Mouse (Mus musculus) liver, adult (tissue): ENCODE data around the gene Gm49380.

Source experiments
- GATA4 ChIP-seq: IDR thresholded peaks from 2 replicates; pipeline ENCODE4 v1.6.1; 2014; ENCODE audit warnings: mild to moderate bottlenecking, low read length; ENCODE audit not compliant: insufficient replicate concordance

The Gm49380 gene

DNA sequence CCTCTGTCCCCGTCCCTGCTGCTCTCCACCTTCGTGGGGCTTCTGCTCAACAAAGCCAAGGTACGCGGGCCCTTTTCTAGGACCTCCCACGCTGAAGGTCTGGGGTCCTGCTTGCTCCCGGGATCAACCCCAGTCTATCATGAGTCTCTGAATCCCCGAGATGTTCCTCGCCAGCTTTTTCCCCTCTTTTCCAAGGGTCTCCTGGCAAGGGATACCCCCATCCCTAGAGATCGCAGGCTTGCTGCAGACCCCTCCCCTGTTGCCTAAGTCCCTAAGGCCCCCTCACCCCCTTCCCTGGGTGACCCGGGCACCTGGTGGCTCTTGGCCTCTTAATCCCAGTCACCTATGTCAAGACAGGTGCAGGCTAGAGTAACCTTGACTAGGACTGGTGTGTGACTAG, 28.0 kb downstream of the Gm49380 start:
- TF ChIP-seq GATA4: no peak

DNA sequence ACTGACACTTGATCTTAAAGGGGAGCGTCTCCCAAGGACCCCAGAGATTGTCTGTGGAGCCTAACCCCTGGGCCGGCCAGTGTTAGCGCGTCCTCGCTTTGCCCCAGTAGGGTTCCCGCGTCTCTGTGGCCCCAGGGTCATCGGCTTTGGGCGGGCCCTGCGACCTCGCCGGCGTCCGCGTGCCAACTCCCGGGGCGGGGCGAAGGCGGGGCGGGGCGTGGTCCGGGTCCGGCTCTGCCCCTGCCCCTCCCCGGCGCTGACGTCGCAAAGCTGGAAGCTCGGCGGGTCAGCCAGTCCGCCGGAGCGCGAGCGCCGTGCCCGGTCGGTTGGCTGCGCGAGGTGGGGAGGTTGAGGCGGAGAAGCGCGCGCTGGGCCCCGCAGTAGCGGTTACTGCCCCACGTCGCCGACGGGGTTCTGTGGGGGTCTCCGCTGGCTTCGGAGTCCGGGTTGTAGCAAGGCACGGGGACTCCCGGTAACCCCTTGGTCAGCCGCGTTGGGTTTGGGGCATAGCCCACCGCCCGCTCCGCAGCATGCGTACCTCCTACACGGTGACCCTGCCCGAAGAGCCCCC, 28.6 kb downstream of the Gm49380 start:
- no peak; the same call in 1 of the 2 replicates for TF ChIP-seq GATA4

DNA sequence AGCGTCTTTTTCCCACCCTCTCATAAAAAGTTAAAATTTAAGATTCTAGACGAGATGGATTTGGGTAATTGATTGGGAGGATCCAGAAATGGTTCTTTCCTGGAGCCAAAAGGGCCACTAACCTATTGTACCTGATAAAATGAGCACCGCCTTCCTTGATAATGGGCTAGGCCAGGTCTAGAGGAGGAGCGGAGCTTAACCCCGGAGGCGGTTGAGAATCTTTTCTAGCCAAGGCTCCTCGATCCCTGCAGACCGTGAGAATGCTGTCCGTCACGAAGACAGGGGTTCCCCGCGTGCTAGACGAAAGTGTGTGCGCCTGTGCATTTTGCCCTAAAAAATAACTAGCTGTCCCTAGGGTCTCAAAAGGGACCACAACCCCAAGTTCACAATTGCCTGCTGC, 29.1 kb downstream of the Gm49380 start:
- TF ChIP-seq GATA4: no peak; the same call in 1 of the 2 replicates

DNA sequence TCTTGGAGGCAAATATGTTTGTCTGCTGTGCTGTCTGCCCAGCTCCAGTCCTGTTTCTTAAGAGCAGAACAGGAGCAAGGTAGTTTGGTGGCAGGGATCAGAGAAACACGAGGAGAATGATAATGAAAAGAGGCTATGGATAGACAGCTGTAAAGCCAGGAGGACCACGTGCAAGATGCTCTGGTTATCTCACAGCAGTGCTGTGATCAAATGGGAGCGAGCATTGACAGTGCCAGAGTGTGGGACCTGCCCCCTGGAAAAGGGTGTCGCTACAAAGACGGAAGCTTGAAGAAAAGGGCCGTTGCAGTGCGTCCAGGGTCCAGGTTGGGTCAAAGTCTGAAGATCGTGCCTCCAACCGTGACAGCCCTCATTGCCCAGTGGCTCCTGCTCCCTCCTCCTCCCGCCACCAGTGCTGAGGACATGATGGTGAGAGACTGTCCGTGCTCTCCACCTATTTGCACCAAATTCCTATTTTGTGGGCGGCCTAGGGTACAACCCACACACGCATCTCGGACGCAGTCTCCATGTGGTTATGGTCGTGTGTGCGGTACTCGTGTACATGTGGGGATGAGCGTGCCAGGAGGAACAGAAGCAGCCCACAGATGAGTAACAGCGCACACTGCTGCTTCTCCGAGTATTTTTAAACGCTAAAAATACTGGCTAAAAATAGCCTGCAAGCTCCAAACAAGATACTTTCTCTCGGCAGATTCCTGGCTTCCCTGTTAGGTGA, 29.7 kb downstream of the Gm49380 start:
- no peak; the same call in 1 of the 2 replicates for TF ChIP-seq GATA4

DNA sequence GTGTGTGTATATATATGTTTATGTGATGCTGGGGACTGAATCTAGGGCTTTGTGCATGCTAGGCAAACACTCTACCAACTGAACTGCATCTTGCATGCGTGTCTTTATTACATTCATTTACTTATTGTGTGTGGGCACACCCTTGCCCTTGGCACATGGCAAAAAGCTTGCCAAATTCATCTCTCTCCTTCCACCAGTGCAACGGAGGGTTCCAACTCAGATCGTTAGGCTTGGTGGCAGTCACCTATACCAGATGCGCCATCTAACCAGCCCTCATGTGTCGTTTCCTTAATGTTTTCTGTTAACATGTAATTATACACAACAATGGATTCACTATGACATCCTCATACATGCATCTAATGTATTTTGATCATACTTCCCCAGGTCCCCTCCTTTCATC, 31.0 kb downstream of the Gm49380 start:
- no peak for TF ChIP-seq GATA4

DNA sequence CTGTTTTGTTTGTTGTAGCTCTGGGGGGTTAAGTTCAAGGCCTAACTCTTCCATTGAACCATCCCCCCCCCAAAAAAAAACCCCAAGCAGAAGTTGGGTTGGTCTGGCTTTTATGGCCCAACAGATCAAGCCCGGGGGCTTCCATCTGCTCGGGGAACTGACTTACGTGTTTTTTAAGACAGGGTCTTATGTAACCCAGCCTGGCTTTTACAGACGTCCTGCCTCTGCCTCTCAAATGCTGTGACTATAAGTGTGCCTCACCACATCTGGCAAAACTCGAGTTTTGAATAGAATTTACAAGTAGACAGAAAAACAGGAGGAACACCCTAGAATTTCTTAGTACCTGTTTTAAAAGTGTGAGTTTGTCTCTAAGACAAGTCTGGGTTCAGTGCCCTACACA, 31.7 kb downstream of the Gm49380 start:
- TF ChIP-seq GATA4: no peak

DNA sequence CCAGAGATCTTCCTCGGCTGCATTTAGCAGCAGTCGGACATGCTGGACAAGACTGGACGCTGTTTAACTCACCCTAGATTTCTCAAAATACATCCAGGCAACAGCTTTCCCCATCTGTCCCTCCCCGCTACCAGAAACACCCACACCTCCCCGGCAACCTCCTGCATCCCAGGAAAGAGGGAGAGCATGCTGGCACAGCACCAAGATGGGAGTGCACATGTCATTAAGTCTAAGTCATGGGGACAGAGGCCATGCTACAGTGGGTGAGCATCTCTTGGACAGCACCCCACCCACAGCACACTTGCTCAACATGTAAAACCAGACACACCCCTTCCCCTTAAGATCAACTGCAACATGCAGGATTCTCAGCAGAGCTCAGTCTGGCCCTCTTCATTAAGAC, 32.3 kb downstream of the Gm49380 start:
- no peak for TF ChIP-seq GATA4

DNA sequence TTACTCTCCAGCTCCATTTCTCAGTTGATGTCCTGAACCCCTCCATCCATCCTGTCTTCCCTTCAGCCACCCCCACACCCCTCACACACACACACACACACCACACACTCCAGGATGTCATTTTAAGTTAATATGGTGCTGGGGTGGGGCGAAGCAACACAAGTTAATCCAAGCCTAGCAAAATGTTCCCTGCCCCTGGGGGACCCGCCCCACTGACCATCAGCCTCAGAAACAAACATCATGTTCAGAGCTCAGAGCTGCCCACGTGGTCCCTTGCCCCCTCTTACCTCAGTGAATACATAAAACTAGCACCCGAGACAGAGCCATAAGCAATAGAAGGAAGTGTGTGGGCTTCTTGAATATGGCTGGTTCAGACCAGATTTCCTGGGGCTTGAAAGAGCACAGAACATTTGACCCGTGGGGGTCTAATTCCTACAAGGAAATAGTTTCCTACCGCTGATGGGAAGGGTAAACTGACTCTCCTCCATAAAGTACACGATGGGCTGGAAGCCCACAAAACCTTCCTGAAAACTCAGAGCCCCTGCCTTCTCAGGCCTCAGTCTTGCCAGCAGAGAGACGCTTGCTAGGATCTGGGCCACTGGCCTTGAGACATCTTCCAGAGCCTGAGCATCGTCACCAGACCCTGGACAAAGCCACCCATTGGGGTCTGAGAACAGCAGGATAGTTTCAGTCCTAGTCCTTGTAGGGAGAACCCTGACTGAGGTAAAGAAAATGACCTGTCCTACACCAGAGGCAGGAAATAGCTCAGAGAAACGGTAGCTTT, 33.1 kb downstream of the Gm49380 start:
- TF ChIP-seq GATA4: no peak

DNA sequence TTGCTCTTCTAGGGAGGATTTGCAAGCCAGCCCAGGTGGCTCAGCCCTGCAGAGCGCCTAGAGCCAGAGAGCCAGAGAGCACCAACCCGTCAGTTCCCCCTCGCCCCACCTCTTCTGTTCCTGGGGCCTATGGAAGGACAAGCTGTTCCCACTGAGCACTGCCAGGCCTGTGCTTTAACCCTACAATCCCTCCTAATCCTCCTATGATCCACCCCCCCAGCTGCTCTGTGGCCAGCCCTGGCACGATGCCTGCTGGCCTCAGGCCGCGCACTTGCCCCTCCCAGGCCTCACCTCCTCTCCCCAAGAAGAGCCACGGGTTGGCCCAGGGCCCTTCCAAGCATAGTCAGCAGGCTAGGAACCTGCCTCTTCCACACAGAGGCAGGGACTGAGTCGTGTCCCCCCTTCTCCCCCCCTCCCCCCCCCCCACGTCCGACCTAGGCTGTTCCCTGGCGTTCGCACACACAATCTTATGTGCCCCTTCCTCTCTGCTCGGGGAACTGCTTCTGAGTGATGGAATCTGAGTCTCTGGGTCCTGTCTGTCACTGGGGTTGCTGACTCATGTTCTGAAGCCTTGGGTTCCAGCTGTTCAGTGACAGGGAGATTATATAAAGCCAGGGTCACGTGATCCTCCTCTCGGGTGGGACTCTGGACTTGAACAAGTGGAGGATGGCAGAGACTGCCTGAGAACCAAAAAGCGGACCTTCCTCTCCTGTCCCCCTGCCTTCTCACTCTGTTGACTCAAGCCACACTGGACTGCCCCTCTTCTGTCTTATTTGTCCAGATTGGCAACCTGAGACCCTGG, 34.1 kb downstream of the Gm49380 start:
- 0 out of 2 replicates have a peak, but pooled peaks have one; percentile 25 for TF ChIP-seq GATA4

DNA sequence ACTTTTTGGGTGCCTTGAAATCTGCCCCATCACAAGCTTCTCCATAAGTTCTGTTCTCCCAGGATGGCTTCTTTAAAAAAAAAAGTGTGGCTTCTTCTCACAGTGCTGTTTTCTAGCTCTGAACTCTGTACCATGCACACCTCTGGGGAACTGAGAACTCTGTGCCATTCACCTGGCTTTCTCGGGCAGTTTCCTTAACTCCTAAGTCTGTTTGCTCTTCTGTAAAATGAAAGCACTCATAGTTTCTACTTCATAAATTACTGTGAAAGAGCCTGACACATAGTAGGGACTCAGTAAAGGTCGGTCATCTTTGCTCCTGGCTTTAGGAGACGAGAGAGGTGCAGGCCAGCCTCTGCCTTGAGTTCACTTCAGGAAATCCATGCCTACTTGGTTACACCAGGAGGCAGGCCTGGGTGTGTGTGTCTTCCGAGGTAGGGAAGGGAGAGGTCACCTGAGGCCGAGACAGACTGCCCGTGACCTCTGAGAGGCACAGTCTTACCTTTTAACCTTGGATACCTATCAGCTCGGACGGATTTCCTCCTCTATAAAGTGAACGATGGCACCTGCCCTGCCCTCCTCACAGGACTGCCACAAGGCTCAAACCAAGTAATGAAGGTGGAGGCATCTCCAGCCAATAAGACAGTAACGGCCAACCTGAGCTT, 35.0 kb downstream of the Gm49380 start:
- TF ChIP-seq GATA4: no peak

DNA sequence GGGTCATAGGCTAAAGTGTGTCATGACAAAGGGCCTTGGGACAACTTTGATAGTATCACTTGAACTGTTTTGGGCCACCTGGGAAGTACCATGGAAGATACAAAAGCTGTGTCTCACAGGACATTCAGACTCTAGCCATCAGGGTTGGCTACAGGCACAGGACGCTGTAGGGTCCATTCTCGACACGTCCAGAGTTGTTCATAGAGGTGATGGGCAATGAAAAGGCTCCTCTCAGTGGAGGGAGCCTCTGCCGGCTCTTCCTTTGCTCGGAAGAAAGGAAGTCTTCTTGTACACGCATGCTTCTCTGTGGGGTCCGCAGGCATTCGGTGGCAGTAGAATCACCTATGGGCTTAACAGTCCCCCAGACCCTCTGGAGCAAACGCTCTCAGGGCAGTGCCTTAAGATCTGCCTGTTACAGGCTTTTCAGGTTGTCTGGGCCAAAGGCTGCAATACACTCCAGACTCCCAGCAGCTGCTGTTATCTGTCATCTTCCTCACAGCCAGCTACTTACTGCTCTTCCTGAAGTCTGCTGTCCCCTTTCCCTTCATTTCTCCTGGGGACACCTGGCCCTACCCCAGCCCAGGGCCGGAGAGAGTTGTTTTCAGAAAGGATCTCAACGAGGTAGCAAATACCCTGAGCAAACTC, 35.9 kb downstream of the Gm49380 start:
- no peak for TF ChIP-seq GATA4

DNA sequence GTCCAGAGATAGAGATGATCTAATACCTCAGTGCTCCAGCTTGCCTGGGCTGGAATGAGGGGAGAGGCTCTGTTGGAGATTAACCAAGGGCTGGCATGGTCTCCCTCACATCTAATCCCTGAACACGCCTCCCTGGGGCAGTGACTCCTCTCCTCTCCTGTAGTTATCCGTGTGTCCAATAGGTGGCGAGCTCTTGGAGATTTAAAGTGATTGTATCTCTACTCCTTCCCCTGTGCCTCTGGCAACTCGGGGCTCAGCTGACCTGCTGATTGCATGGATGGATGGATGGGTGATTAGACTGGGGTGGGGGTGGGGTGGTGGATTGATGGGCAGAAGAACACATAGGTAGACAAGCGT, 36.6 kb downstream of the Gm49380 start:
- no peak for TF ChIP-seq GATA4

DNA sequence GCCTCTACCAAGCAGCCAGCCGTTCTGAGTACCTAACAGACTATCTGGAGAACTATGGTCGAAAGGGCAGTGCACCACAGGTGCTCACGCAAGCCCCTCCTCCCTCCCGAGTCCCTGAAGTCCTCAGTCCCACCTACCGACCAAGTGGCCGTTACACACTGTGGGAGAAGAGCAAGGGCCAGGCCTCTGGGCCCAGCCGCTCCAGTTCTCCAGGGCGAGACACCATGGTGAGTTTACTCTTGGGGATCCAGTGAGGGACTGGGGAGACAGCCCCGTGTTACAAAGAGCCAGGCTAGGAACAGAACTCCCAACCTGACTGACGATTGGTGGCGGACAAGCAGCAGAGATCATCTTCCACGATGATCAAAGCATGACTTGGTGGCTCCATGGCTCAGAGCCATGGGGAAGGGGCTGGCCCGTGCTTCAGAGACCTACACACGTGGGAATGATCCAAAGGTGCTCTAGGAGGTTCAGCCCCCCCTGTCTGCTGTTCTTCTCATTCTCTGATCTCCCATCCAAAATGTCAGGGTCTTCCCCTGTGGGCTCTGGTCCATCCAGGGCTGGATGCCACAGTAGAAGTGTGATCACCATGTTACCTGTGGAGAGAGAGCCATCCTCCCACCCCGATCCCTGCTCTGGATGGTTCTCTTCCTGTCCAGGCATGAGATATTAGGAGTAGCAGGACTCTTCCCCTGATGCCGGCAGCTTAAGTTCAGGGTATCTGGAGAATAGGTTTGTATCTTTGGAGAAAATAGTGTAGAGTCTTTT, 37.1 kb downstream of the Gm49380 start:
- TF ChIP-seq GATA4: no peak
